Mouse (Mus musculus): ENCODE data around the gene Las1l. TPM values are rescaled to one million over a fixed set of nuclear protein-coding genes. Genes with fewer than 3 reads are reported as not detected.

The Las1l gene
- total and polyA plus RNA-seq, 3 experiments = 35.1 to 86.3 TPM; not detected in 1

- Histone ChIP-seq H3K27ac (ENCODE audit: control insufficient read depth, low read depth, low read length) (no peak overlapping the region), H3K79me2 (ENCODE audit: control insufficient read depth, insufficient read depth, low read length, poor library complexity) (peaks cover 8% of the 10 kb centered on the region), H3K9ac (ENCODE audit: control insufficient read depth, low read depth, low read length, poor library complexity, severe bottlenecking) (no peak overlapping the region), H3K27me3 (ENCODE audit: control insufficient read depth in 1 of 2, insufficient read depth in 2 of 2, low read length in 2 of 2) (no peaks in the 10 kb centered on the region), H3K9me3 (replicated peaks; ENCODE audit: insufficient read depth, low read length) (no peaks in the 10 kb centered on the region), H3K4me3 (ENCODE audit: control insufficient read depth in 1 of 2, insufficient read depth in 1 of 2, low read depth in 2 of 2, low read length in 2 of 2) (no peak overlapping the region), H3K4me1 (ENCODE audit: control insufficient read depth in 1 of 2, insufficient read depth in 2 of 2, low read length in 2 of 2) (no peaks in the 10 kb centered on the region), H3K36me3 (ENCODE audit: control insufficient read depth in 1 of 2, insufficient read depth in 2 of 2, low read length in 2 of 2) (peaks cover 5 to 7% of the 10 kb centered on the region in 2 experiments)
- TF ChIP-seq CTCF (IDR thresholded peaks at IDR 0.05 in 2 of 3, conservative IDR thresholded peaks at IDR 0.05 in 1 of 3; ENCODE audit: control insufficient read depth in 1 of 3, insufficient read depth in 1 of 3, low read depth in 2 of 3, low read length in 3 of 3, poor library complexity in 1 of 3, severe bottlenecking in 1 of 3) = peak in 2 of 3 experiments; percentile 38 to 52; a peak in 4 of 6 replicates
- no peak for TF ChIP-seq ZMIZ1 (IDR thresholded peaks at IDR 0.05; ENCODE audit: low read depth, low read length)
- no peak for TF ChIP-seq TBP (IDR thresholded peaks at IDR 0.05; ENCODE audit: low read depth, low read length)
- no peak for TF ChIP-seq MEF2A (IDR thresholded peaks at IDR 0.05; ENCODE audit: extremely low read depth, insufficient replicate concordance, low read depth, low read length, poor library complexity, severe bottlenecking)
- TF ChIP-seq RAD21 (IDR thresholded peaks at IDR 0.05; ENCODE audit: low read depth, low read length) = peak; percentile 5
- TF ChIP-seq KAT2A (conservative IDR thresholded peaks at IDR 0.05; ENCODE audit: low read depth, low read length) = no peak
- TF ChIP-seq SMC3 (IDR thresholded peaks at IDR 0.05; ENCODE audit: low read depth, low read length) = peak; percentile 14; the same call in 1 of the 2 replicates
- DNase-seq (ENCODE audit: low read depth, low spot score) = peak; percentile 48
Measured at GRCm38 (mm10) chrX:95950776-95951175, 6.0 kb downstream of the Las1l start.

GRCm38 (mm10) chrX:95948135-95948534 is 8.6 kb downstream of the Las1l start:
- Histone ChIP-seq H3K4me1 (ENCODE audit: control insufficient read depth in 1 of 2, insufficient read depth in 2 of 2, low read length in 2 of 2) (no peaks in the 10 kb centered on the region), H3K4me3 (ENCODE audit: control insufficient read depth in 1 of 2, insufficient read depth in 1 of 2, low read depth in 2 of 2, low read length in 2 of 2) (no peak overlapping the region), H3K79me2 (ENCODE audit: control insufficient read depth, insufficient read depth, low read length, poor library complexity) (no peaks in the 10 kb centered on the region), H3K27me3 (ENCODE audit: control insufficient read depth in 1 of 2, insufficient read depth in 2 of 2, low read length in 2 of 2) (no peaks in the 10 kb centered on the region), H3K36me3 (ENCODE audit: control insufficient read depth in 1 of 2, insufficient read depth in 2 of 2, low read length in 2 of 2) (peaks cover 0 to 6% of the 10 kb centered on the region in 2 experiments; a peak in 1 of 4 replicates), H3K9me3 (replicated peaks; ENCODE audit: insufficient read depth, low read length) (no peaks in the 10 kb centered on the region), H3K27ac (ENCODE audit: control insufficient read depth, low read depth, low read length) (no peak overlapping the region), H3K9ac (ENCODE audit: control insufficient read depth, low read depth, low read length, poor library complexity, severe bottlenecking) (no peak overlapping the region)
- no peak for DNase-seq (ENCODE audit: low read depth, low spot score)
- TF ChIP-seq NELFE (IDR thresholded peaks at IDR 0.05; ENCODE audit: low read depth, low read length) (no peak), MAX (IDR thresholded peaks at IDR 0.05; ENCODE audit: low read length) (no peak), MAFK (IDR thresholded peaks at IDR 0.05; ENCODE audit: borderline replicate concordance, low read depth, low read length) (no peak), HCFC1 (IDR thresholded peaks at IDR 0.05; ENCODE audit: low read depth, low read length) (no peak)

GRCm38 (mm10) chrX:95945496-95945895 is 11.3 kb downstream of the Las1l start:
- H3K27ac ChIP-seq (ENCODE audit: control insufficient read depth, low read depth, low read length) = no peak overlapping the region
- no peaks in the 10 kb centered on the region for H3K27me3 ChIP-seq (ENCODE audit: control insufficient read depth in 1 of 2, insufficient read depth in 2 of 2, low read length in 2 of 2)
- no peak overlapping the region for H3K4me3 ChIP-seq (ENCODE audit: control insufficient read depth in 1 of 2, insufficient read depth in 1 of 2, low read depth in 2 of 2, low read length in 2 of 2)
- TF ChIP-seq KAT2A (conservative IDR thresholded peaks at IDR 0.05; ENCODE audit: low read depth, low read length) = no peak
- no peak for TF ChIP-seq ZC3H11A (IDR thresholded peaks at IDR 0.05; ENCODE audit: low read depth, low read length)
- no peak for TF ChIP-seq USF1 (IDR thresholded peaks at IDR 0.05; ENCODE audit: low read depth, low read length)
- no peak for TF ChIP-seq ELF1 (IDR thresholded peaks at IDR 0.05; ENCODE audit: low read depth, low read length)
- TF ChIP-seq MXI1 (IDR thresholded peaks at IDR 0.05; ENCODE audit: low read depth, low read length) = no peak
- TF ChIP-seq GABPA (IDR thresholded peaks at IDR 0.05; ENCODE audit: low read depth, low read length) = no peak
- TF ChIP-seq MYC (IDR thresholded peaks at IDR 0.05; ENCODE audit: low read depth, low read length) = no peak
- no peak for TF ChIP-seq CHD2 (IDR thresholded peaks at IDR 0.05; ENCODE audit: low read length)
- TF ChIP-seq MEF2A (IDR thresholded peaks at IDR 0.05; ENCODE audit: extremely low read depth, insufficient replicate concordance, low read depth, low read length, poor library complexity, severe bottlenecking) = no peak
- H3K9me3 ChIP-seq (replicated peaks; ENCODE audit: insufficient read depth, low read length) = no peaks in the 10 kb centered on the region
- DNase-seq (ENCODE audit: low read depth, low spot score) = no peak
- H3K36me3 ChIP-seq (ENCODE audit: control insufficient read depth in 1 of 2, insufficient read depth in 2 of 2, low read length in 2 of 2) = peaks cover 0 to 6% of the 10 kb centered on the region in 2 experiments; a peak in 2 of 4 replicates
- H3K4me1 ChIP-seq (ENCODE audit: control insufficient read depth in 1 of 2, insufficient read depth in 2 of 2, low read length in 2 of 2) = no peaks in the 10 kb centered on the region
- H3K9ac ChIP-seq (ENCODE audit: control insufficient read depth, low read depth, low read length, poor library complexity, severe bottlenecking) = no peak overlapping the region
- no peaks in the 10 kb centered on the region for H3K79me2 ChIP-seq (ENCODE audit: control insufficient read depth, insufficient read depth, low read length, poor library complexity)
